Mouse (Mus musculus) cortical plate, adult 2 months (tissue): ENCODE measurements at regions not wholly inside any gene's neighbourhood (a gene's known extent, or its start where the extent isn't known, plus 50 kb on each side); places are given as distances from the start of the nearest gene placed in this dataset.

ENCODE experiments used
- CTCF ChIP-seq: fragments of 200-500 bp; IDR thresholded peaks from 2 replicates; pipeline ENCODE4 v1.5.1; 2011; ENCODE audit warnings: mild to moderate bottlenecking, control low read depth, low read length; ENCODE audit not compliant: insufficient read depth; ENCODE audit errors: extremely low read depth
- POLR2A ChIP-seq: fragments of 200-500 bp; IDR thresholded peaks from 2 replicates; pipeline ENCODE4 v1.6.1; 2011; ENCODE audit warnings: mild to moderate bottlenecking, low read length, control low read depth; ENCODE audit not compliant: insufficient read depth; ENCODE audit errors: extremely low read depth

- no peak for TF ChIP-seq CTCF
- TF ChIP-seq POLR2A = no peak
Measured at GRCm38 (mm10) chr16:24187131-24187530, 198.5 kb upstream of the Bcl6 start.
